Mouse (Mus musculus): ENCODE measurements around the gene Tmem143.
A peak's percentile ranks its signal among the peaks of the same experiment; 100 is the strongest.
"Not testable (repeated sequence)": the region's sequence is repeated elsewhere in the genome, so short reads cannot be mapped to it uniquely, and the experiment has no call there.

Gene Tmem143

DNA sequence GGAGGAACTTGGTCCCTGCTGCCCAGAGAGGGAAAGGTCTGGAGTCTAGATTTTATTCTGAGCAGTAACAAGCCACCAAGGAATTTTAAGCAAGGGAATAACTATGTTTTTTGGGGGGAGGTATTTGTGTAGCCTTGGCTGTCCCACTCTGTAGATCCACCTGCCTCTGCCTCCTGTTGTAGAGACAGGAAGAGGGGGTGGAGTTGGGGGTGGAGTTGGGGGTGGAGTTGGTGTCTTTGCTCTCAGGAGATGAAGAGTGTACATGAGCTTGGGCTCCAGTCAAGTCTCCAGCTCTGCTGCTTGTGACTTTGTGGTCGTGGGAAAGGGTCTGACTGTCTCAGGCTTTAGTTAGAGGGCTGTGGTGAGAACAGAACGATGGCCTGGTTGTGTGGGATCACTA lies 15.7 kb upstream of the Tmem143 start:
- DNase-seq (ENCODE audit: low read depth in 1 of 2, low spot score in 2 of 2), result no peak

DNA sequence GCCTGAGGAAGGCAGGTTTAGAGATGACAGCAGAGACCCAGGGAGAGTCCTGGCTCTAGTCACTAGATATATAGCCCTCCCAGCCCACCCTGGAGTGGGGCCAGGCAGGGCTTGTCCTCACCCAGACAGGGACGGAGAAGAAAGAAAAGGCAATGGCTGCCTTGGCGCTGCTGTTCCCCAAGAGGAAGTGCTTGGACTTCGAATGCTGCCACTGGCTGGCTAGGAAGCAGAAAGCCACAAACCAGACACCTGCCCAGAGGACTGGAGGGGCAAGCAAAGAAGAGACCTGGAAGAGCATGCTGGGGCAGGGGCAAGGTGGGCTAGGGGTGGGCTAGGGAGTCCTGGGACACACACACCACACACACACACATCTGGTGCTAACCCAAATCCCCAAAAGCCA lies 9.5 kb upstream of the Tmem143 start:
- no peak for DNase-seq (ENCODE audit: low read depth in 1 of 2, low spot score in 2 of 2)

DNA sequence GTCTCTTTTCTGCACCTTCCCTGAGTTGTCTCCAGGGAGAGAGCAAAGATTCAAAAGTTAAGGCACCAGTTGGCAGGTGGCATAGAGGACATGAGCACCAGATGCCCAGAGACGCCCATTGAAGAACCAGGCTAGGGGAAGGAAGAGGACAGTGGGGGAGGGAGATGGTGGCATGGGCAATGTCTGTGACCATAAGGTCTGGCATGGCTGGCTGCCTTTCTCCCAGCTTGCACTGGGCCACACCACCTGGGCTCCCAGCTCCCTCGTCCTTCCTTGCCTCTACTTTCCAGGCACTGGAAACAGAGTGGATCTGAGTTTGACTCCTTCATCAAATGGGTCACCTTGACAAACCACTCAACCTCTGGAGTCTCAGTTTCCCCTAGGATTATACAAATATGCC lies 4.1 kb upstream of the Tmem143 start:
- DNase-seq (ENCODE audit: low read depth in 1 of 2, low spot score in 2 of 2), result no peak

DNA sequence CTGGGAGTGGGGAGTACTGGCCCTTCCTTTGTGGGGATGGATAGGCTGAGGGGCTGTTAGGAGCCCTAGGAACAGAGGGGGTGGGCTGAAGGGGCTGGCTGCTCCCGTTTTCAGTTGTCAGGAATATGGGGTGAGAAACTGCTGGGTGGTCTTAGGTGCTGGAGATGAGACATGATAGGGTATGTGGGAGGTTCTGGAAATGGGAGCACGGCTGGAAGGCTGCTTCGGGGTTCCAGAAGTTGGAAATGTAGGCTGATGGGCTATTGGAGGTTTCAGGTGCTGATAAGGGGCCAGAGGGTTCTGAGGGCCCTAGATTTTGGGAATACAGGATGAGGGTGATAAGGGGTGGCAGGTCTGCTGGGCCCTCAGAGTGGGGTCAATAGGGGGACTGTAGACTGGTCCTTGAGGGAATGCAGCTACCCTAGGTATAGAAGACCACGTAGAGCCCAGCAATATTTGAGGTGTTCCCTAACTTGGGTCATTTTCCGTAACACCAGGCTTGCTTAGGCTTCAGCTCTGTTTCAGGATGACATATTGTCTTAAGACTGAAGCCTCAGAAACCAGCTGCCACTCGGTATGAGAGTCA lies 717 bp upstream of the Tmem143 start:
- no peak for DNase-seq (ENCODE audit: low read depth in 1 of 2, low spot score in 2 of 2)

DNA sequence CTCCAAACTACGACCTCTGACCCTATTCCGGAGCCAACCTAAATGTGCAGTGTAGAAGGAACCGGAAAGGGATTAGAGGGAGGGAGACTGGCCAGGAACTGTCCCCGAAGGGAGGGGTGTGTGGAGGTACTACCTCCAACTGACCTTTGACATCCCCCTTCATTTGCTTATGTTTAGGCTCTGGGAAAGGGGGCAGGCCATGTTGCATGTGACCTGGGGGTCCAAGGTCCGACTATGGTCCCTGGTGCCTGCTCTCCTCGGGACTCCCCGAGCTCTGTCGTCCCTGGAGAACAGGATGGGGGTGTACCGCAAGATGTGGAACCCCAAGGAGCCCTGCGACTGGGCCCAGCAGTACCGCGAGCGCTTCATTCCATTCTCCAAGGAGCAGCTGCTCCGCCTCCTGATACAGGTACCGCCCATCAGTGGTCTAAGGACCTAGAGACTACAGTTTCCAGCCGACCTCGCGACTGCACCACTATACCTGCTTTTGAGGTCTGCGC lies 567 bp downstream of the Tmem143 start:
- no peak for DNase-seq (ENCODE audit: low read depth in 1 of 2, low spot score in 2 of 2)

DNA sequence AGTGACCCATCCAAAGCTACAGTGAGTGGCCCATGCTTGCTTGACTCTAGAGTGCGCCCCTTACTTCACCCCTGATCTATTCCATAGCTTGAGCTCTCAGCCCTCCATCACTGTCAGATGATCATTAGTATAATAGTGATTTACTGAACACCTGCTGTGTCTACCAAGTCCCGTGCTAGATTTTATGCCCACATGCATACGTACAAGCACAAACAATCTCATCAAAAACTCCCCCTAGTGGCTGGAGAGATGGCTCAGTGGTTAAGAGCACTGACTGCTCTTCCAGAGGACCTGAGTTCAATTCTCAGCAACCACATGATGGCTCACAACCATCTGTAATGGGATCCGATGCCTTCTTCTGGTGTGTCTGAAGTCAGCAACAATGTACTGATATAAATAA lies 1.4 kb downstream of the Tmem143 start:
- not testable (repeated sequence) for DNase-seq (ENCODE audit: low read depth in 1 of 2, low spot score in 2 of 2)

DNA sequence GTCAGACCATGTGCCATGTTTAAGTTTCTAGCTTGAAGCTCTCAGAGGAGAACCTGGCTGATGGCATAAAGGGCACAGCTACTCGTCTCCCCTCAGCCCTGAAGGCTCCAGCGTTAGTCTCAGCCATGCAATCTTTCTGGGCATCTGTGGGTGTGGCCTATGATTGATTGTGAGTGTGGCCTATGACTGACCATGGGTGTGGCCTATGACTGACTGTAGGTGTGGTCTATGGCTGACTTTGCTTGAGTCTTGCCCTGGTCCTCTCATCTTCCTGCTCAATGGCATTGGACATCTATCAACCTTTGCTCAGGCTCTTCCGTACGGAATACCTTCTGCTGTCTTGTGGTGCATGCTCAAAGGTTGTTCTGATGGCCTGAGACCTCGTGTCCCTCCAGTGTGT lies 4.8 kb downstream of the Tmem143 start:
- DNase-seq (ENCODE audit: low read depth in 1 of 2, low spot score in 2 of 2), result no peak

DNA sequence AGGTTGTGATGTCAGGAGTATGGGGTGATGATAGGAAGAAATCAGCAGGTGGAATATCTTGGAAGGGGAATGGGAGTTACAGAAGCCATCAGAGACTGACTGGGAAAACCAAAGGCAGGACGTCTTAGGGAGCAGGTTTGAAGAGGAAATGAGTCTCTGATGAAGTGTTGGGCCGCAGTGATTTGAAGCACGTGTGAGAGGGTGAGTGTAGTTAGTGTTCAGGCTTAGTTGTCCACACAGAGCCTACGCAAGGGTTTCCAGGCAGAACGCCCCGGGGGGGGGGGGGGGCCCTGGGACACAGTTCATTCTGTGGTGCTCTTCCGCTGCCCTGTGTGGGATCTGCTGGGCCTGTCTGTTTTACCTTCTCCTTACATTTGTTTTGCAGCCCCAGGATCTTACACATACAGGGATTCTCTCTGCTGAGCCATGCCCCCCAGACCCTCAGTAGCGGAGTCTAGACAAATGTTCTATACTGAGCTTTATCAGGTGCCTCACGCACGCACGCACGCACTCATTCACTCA lies 5.8 kb downstream of the Tmem143 start:
- no peak for DNase-seq (ENCODE audit: low read depth in 1 of 2, low spot score in 2 of 2)

DNA sequence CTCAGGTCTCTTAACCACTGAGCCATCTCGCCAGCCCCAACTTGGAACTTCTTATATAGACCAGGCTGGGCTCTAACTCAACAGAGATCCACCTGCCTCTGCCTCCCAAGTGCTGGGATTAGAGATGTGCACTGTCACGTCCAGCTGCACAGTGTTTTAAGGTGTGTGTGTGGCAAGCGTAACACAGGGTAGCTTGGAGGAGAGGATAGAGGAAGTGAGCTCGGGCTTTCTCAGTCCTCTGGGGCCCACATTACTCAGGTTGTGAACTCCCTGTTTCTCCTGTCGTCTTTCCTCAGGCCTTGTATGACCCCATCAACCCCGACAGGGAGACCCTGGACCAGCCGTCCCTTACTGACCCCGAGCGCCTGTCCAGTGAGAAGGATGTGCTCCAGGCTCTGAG lies 9.9 kb downstream of the Tmem143 start:
- no peak for DNase-seq (ENCODE audit: low read depth in 1 of 2, low spot score in 2 of 2)

DNA sequence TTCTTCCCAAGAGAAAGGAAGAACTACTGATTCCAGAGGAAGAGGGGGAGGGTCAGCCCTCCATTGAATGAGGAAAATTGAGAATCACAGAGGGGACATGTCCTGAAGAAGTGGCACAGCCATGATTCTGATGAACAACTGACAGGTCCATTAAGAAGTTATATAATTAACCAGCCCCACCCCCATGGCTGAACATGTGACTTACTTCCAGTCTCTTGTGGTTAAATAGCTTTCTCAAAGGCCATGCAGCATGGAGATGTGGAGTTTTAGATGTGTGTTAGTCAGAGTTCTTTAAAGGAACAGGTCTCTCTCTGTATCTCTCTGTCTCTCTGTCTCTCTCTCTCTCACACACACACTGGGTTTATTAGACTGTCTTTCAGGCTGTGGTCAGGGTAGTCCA lies 11.6 kb downstream of the Tmem143 start:
- no peak for DNase-seq (ENCODE audit: low read depth in 1 of 2, low spot score in 2 of 2)

DNA sequence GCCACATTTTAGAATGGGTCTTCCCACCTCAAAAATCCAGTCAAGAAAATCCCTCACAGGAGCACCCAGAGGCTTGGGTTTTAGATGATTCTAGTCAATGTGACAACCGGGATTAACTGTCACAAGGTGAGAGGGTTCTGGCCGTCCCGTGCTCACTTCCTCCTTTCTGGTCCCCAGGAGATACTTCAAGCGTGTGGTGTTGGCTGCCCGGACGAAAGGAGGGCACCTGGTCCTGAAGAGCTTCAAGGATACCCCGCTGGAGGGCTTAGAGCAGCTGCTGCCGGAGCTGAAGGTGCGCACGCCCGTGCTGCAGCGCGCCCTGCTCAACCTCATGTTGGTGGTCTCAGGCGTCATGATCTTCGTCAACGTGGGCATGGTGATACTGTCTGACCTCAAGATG lies 12.4 kb downstream of the Tmem143 start:
- DNase-seq (ENCODE audit: low read depth in 1 of 2, low spot score in 2 of 2), result no peak

DNA sequence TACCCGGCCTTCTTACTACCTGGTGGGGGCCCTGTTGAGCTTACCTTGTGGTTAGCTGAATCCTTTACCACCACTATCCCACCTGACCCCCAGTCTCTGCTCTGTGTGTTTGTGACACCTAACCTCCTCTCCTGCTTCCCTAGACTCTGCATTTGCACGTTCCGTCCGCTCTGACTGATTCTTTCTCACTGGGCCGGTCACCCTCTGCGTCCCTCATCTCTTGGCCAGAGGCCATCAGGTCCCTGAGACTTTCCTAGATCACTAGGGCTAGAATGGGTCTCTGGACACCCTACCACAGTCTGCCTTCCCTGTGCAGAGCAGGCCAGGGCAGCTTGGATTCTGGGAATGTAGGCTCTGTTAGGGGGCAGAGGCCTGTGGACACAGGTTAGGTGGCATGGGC lies 17.3 kb downstream of the Tmem143 start:
- no peak for DNase-seq (ENCODE audit: low read depth in 1 of 2, low spot score in 2 of 2)

DNA sequence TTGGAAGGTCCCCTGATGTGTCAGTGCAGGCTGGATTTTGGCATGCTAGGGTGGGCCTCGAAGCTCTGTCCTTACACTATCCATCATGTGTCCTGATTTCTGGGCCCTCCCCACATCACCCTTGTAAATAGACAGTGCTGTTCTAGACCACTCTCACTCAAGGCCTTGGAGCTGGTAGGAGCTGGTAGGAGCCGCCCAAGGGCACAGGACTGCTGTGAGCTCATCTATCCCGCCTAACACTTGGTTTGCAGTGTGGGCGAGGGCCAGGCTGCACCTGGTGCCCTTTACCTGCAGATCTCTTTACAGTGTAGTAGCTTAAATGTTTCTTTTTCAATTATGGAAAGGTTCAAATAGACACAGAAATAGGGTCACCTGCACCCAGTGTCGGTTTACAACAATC lies 18.3 kb downstream of the Tmem143 start:
- DNase-seq (ENCODE audit: low read depth in 1 of 2, low spot score in 2 of 2), result no peak

DNA sequence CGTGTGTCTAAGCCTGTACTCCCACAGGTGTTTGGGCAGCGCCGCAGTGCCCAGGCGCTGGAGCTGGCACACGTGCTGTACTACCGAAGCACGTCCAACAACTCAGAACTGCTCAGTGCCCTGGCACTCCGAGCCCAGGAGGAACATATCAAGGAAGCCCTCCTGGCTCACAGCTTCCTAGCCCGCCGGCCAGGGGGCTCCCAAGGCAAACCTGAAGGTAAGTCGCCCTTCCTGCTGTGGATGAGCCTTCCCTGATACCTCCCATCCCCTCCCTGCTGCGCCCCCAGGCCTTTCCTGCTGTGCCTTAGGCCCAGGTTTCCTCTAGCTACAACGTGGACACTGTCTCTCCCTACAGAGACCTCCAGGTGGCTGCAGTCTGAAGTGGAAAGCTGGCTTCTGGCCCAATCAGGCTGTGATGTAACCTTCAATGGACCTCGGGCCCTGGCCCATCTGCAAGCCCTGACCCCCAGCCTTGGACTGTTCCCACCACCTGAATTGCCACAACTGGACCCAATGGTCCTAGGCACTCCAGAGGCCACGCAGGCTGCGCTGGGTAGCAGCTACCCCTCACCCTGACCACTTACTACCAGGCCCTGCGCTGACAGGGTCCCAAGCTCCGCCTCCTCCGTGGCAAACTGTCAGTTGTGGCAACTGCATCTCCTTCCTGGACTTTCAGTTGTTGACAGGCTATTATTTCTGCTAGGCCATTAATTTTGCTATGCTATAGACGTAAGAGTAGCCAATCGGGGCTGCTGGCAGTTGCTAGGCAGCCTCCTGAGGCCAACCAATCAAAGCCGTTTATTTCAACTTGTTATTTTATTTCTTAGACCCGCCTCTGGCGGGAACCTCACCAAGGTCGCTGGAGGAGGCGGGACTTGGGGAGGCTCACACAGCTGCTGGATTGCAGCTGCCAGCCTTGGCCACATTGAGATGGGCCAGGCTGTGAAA lies 19.6 kb downstream of the Tmem143 start:
- peak in 1 of 2 experiments; percentile 54 for DNase-seq (ENCODE audit: low read depth in 1 of 2, low spot score in 2 of 2)

DNA sequence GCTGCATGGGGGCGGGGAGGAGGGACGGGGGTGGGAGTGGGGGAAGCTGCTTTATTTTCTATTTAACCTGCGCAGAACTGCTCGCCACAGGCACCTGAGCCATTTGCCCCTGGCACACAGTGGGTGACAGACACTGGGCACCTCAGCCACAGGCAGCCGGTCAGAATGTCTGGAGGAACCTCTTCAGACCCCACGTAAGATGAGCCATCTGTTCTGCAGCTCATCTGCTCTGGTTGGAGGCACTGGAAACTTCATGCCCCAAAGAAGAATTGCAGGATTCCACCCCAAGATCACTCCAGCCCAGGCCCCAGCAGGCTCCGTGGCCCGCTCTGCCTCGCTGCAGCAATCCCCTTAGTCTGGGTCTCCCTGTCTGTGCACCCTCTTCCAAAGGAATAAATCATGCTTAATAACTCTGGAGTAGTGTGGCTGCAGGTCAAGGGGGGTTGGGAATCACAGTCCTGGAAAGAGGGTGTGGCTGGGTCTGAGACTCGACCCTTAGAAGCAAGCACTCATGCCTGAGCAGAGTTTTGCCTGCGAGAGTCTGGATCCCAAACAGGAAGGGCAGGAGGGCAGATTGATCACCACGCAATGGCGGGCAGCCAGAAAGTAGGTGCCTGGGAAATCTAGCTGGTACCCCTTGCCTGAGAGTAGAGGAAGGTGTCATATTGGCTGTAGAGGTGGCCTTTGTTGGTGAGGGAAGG lies 20.4 kb downstream of the Tmem143 start:
- DNase-seq (ENCODE audit: low read depth in 1 of 2, low spot score in 2 of 2), result no peak

DNA sequence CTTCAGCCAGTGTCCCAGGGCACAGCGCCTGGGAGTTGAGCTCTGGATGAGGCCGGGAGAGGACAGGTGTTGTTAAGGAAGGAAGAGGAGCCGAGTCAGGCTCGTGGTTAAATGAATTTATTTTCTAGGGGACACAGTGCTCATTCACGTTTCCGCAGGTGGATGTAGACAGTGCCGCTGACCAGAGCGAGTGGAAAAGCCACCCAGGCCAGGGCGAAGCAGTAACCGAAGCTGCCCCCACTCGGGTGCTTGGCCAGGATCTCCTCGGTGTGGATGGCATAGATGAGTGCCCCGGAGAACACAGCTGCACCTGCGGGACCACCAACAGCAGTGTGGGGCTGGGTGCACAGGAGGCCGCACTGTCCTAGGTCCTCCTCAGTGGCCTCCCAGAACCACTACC lies 21.2 kb downstream of the Tmem143 start:
- DNase-seq (ENCODE audit: low read depth in 1 of 2, low spot score in 2 of 2), result no peak

DNA sequence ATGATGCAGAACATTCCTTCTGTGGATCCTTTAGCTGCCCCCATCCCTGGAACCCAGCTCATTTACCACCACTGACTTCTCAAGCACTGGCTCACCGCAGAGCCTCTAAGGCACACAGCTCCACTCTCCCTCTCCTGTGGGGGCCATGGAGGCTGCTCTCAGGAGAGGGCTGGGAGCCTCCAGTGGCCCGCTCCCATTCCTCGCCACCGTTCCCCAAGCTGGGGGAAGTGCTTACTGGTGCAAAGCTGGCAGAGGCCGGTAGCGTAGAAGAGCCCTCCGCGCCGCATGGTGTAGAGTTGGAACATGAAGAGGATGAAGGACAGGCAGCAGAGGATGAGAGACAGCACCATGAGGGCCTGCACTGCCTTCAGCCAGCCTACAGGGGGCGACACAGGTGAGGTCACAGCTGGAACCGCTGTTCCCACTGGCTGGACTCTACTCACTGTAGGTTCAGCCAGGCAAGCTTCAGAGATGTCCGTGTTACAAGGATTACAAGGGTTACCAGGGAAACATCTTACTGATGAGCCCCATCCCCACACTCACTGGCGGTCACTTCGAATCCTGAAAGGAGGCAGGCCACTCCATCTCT lies 22.4 kb downstream of the Tmem143 start:
- DNase-seq (ENCODE audit: low read depth in 1 of 2, low spot score in 2 of 2), result no peak

DNA sequence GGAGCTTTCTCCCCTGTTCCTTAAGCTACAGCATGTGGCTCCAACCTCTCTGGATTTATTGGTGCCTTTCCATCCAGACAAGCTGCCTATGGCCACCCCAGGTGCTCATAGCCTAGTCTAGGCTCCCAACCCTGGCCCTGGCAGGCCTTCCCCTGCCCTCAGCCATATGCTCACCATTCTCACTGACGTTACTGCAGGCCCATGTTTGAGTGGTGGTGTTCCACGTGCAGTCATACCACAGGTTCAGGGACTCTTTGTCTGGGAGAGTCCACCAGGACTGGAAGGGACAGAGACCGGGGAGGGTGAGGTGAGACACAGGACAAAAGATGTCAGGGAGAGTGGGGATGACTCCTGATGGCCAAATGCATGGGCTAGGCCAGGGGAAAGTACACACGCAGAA lies 23.0 kb downstream of the Tmem143 start:
- DNase-seq (ENCODE audit: low read depth in 1 of 2, low spot score in 2 of 2), result no peak

DNA sequence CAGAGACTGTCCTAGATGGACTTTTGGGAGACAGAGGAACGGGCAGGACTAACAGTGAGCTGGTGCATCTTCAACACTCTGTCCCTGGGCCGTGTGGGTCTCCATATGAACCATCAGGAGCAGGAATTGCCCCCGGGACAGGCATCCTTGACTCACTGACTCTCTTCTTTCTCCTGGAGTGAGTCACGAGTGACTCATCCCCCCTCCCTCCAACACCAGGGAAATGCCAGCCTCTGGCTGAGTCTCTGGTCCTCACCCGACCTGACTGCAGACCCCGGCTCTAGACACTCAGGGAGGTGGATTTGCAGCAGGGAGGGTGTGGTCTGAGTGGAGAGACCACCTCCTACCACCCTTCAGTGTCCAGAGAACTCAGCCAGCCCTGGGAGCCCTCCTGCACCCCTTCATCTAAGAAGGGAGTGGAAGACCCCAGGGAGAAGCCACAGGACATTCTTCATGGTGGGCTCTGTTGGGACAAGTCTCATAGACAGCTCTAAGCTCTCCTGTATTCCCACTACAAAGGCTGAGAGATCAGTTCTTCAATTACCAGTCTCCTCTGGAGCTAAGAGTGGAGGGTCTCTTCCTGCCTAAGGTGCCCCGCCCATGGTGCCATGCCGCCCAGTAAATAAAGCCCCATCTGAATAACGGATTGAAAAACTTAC lies 24.0 kb downstream of the Tmem143 start:
- DNase-seq (ENCODE audit: low read depth in 1 of 2, low spot score in 2 of 2), result peak in 1 of 2 experiments; percentile 39

DNA sequence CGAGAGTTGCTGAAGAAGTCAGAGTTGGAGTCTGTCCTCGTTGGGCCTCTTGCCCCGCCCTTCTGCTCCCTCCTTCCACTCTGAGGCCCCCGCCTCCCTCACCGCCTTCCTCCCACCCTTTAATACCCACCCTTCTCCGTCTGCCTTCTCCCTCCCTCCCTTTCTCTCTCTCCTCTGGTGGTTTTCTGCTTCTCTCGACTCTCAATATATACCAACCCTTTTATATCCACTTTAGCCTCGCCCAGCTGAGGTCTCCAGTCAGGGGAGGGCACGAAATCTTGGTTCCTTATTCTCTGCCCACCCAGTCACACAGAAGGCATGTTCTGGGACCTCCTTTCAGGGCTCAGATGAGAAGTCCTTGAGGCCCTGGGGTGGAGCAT lies 24.5 kb downstream of the Tmem143 start, which contains the start of gene Emp3:
Gene Emp3, minus strand, starts transcription at position 163 of the 380 bp plus-strand sequence.
- peak; percentile 43 to 58 for DNase-seq (ENCODE audit: low read depth in 1 of 2, low spot score in 2 of 2)
